Mouse (Mus musculus): ENCODE results near the gene Efemp2.
"Not testable (repeated sequence)": the region's sequence is repeated elsewhere in the genome, so short reads cannot be mapped to it uniquely, and the experiment has no call there.

DNA sequence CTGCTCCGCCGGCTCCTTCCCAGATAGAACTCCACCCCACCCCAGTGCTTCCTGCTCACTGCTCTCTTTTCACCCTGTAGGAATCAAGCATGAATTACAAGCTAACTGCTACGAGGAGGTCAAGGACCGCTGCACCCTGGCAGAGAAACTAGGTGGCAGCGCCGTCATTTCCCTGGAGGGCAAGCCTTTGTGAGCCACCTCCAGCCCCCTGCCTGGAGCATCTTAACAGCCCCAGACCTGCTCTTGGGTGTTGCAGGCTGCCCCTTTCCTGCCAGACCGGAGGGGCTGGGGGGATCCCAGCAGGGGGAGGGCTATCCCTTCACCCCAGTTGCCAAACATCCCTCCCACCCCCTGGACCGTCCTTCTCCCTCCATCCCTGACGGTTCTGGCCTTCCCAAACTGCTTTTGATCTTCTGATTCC lies 19.6 kb downstream of the Efemp2 start:
- not testable (repeated sequence) for TF ChIP-seq CTCF (IDR thresholded peaks at IDR 0.05; ENCODE audit: borderline replicate concordance, insufficient read depth, low read depth, low read length); POLR2A (IDR thresholded peaks at IDR 0.05; ENCODE audit: borderline replicate concordance, insufficient read depth, low read length)
